Mouse (Mus musculus) lung, embryonic 14.5 days (tissue): ENCODE measurements around the gene Tmem206. TPM values are rescaled to one million over a fixed set of nuclear protein-coding genes. Genes with fewer than 3 reads are reported as not detected.

Experiments
- ATAC-seq: fragments of 200-750 bp; cut with Nextera tagmentation; 2 replicates; pipeline ENCODE4 v1.8.0; 2017; ENCODE audit warnings: mild to moderate bottlenecking, moderate TSS enrichment, moderate library complexity; ENCODE audit not compliant: insufficient read depth
- DNase-seq: peaks from one replicate; pipeline ENCODE4 v3.0.0-alpha.2; 2015
- H3K27ac ChIP-seq: fragments of 300-500 bp; sonication (generic); 2 replicates; pipeline ENCODE4 v1.5.1; 2014; ENCODE audit warnings: low read depth, mild to moderate bottlenecking, moderate library complexity
- H3K27me3 ChIP-seq: fragments of 300-500 bp; sonication (generic); 2 replicates; pipeline ENCODE4 v1.6.1; 2014; ENCODE audit warnings: low read length, control low read depth; ENCODE audit not compliant: insufficient read depth
- H3K36me3 ChIP-seq: fragments of 300-500 bp; sonication (generic); 2 replicates; pipeline ENCODE4 v1.6.1; 2014; ENCODE audit warnings: control low read depth; ENCODE audit not compliant: insufficient read depth
- H3K4me1 ChIP-seq: fragments of 300-500 bp; sonication (generic); 2 replicates; pipeline ENCODE4 v1.6.1; 2014; ENCODE audit warnings: antibody characterized with exemption, control low read depth; ENCODE audit not compliant: insufficient read depth
- H3K4me2 ChIP-seq: fragments of 300-500 bp; sonication (generic); 2 replicates; pipeline ENCODE4 v1.6.1; 2014; ENCODE audit warnings: mild to moderate bottlenecking
- H3K4me3 ChIP-seq: fragments of 300-500 bp; sonication (generic); 2 replicates; pipeline ENCODE4 v1.5.1; 2014; ENCODE audit warnings: low read depth, low read length
- H3K9ac ChIP-seq: fragments of 300-500 bp; sonication (generic); 2 replicates; pipeline ENCODE4 v1.6.1; 2014
- H3K9me3 ChIP-seq: fragments of 300-500 bp; sonication (generic); 2 replicates; pipeline ENCODE4 v1.6.1; 2016; ENCODE audit warnings: low read depth, low read length, control low read depth
- CTCF ChIP-seq: IDR thresholded peaks from 2 replicates; pipeline ENCODE4 v1.5.1; 2016; ENCODE audit warnings: antibody characterized with exemption, low read depth
- WGBS: fragments of 180-500 bp; shearing (Covaris S2); extraction: QIAGEN DNeasy Blood & Tissue Kit; methylation state at CpG from one replicate; pipeline ENCODE4 v1.1.7; 2014; 5-methylcytosine and 5-hydroxymethylcytosine counted together
- polyA plus RNA-seq: library from polyadenylated mRNA; unstranded; fragments of >200 nt; fragmentation: Nextera tagmentation; extraction: Ambion mirVana; gene quantifications from 2 replicates; pipeline ENCODE4 v1.2.1, GENCODE M21; 2014

Tmem206 gene
- polyA plus RNA-seq, 1 experiment from 2014 or later, result 22.7 TPM

DNA sequence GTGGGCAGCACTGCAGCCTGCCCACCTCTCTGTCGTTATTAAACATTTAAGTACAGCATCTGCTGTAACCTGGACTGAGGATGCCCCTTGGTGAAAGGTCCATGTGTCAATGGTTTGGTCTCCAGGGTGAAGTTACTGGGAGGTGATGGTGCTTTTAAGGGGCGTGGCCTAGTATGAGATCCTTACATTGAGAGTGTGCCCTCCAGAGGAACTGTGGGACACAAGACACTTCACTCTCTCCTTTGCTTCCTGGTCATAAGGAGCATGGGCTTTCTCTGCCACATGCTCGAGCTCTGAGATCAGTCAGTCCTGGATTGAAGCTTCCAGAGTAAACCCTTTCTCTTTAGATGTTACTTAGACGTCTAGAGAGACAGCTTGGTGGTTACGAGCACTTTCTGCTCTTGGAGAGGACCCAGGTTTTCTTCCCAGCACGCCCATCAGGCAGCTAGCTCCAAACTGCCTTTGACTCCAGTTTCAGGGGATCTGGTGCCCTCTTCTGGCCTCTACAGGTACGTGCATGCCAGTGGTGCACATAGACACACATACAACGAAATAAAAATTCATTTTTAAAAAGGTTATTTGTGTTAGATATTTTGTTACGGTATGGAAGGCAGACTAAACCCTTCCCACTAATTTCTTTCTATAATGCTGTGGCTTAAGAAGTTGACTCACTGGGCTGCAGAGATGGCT is 17.8 kb upstream of the Tmem206 start:
- Histone ChIP-seq H3K9ac (no peak overlapping the region), H3K4me1 (no peaks in the 10 kb centered on the region), H3K4me3 (no peak overlapping the region), H3K4me2 (no peak overlapping the region), H3K9me3 (no peaks in the 10 kb centered on the region), H3K36me3 (peaks cover 16% of the 10 kb centered on the region; the same call in 1 of the 2 replicates), H3K27ac (no peak overlapping the region), H3K27me3 (no peaks in the 10 kb centered on the region)
- 78% methylated on average over 9 of the region's 9 CpGs for WGBS
- TF ChIP-seq CTCF, result peak; percentile 55
- DNase-seq, result no peak
- ATAC-seq, result no peak

DNA sequence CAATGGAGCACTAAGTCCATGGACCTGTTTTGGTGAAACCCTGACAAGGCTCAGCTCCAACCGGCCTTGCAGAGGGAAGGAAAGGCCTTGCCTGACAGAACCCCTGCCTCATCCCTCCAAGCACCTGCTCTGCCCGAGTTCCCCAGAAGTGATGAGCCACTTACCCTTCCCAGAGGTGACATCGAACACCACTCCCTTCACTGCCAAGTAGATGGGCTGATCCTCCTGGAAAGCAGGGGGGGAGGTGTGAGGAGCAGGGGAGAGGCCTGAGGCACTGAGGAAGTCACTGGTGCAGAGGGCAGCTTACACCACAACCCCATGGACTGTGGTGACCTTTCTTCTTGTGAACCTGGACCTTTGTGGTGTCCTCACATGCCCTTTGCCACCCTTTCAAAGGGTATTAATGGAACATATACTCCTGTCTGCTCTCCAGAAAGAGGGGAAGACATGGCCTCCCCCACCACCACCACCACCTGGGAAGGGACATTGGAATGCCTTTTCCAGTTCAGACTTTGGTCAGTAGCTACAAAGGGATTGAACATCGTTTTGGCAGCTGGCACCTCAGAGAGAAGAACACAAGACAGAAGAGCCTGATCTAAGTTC is 14.3 kb upstream of the Tmem206 start:
- H3K9me3 ChIP-seq, result no peaks in the 10 kb centered on the region
- TF ChIP-seq CTCF, result no peak
- H3K36me3 ChIP-seq, result peaks cover 11% of the 10 kb centered on the region; the same call in 1 of the 2 replicates
- 0 out of 2 replicates have a peak, but pooled peaks cover 3% of the 10 kb centered on the region for H3K4me1 ChIP-seq
- WGBS, result 68% methylated on average over 4 of the region's 4 CpGs
- DNase-seq (no peak), ATAC-seq (no peak)
- H3K4me2 ChIP-seq, result no peak overlapping the region
- H3K27ac ChIP-seq, result no peak overlapping the region
- H3K27me3 ChIP-seq, result no peaks in the 10 kb centered on the region
- H3K4me3 ChIP-seq, result no peak overlapping the region
- no peak overlapping the region for H3K9ac ChIP-seq

DNA sequence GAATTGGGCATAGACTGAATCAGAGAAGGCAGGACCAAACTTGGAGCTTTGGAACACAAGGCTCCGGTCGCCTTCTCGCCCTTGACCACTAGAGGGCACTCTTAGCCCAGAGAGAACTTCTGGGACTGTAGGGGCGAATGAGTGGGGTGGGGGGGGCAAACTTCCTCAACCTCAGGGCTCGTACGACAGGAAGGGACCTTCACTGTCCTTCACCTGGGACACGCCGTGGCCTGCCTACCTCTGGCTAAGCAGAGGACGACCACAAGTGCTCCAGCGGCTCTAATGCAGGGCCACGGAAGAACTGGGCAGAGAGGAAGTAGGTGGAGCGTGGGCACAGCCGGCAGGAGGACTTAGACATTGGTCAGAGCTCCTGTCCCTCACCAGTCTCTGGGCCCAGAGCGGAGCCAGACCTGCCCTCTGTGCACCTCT is 13.2 kb upstream of the Tmem206 start:
- Histone ChIP-seq H3K4me3 (peak overlapping the region; percentile 46), H3K9ac (peak overlapping the region; percentile 53), H3K27me3 (no peaks in the 10 kb centered on the region), H3K9me3 (no peaks in the 10 kb centered on the region), H3K4me1 (0 out of 2 replicates have a peak, but pooled peaks cover 3% of the 10 kb centered on the region), H3K36me3 (0 out of 2 replicates have a peak, but pooled peaks cover 5% of the 10 kb centered on the region), H3K27ac (0 out of 2 replicates have a peak overlapping the region, but pooled peaks have one; percentile 7), H3K4me2 (peak overlapping the region; percentile 58)
- peak; percentile 98 for TF ChIP-seq CTCF
- peak; percentile 95 for DNase-seq
- under 1% methylated on average over 14 of the region's 14 CpGs for WGBS
- peak; percentile 91 for ATAC-seq

DNA sequence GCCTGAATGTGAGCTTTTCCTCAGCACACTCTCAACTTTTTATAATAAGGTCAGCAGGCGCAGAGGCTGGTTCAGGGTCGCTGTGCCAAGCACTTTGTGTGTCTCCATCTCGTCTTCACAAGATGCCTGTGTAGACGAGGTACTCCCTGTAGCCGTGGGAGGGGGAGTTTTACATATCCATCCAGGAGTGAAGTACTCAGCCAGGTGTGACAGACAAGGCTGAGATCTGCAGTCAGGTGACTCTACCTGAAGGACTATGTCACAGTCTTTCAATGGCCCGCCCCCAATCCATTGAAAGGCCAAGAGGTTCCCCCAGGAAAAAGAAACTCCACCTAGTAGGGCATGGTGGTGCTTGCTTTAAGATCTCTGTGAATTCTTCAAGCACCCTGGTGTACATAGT is 12.6 kb upstream of the Tmem206 start:
- Histone ChIP-seq H3K9me3 (no peaks in the 10 kb centered on the region), H3K27ac (no peak overlapping the region), H3K9ac (peak overlapping the region; percentile 53), H3K36me3 (0 out of 2 replicates have a peak, but pooled peaks cover 5% of the 10 kb centered on the region), H3K4me1 (0 out of 2 replicates have a peak, but pooled peaks cover 3% of the 10 kb centered on the region), H3K27me3 (no peaks in the 10 kb centered on the region), H3K4me2 (peak overlapping the region; percentile 58), H3K4me3 (peak overlapping the region; percentile 46)
- no peak for TF ChIP-seq CTCF
- WGBS, result 58% methylated on average over 6 of the region's 6 CpGs
- DNase-seq (no peak), ATAC-seq (no peak)

DNA sequence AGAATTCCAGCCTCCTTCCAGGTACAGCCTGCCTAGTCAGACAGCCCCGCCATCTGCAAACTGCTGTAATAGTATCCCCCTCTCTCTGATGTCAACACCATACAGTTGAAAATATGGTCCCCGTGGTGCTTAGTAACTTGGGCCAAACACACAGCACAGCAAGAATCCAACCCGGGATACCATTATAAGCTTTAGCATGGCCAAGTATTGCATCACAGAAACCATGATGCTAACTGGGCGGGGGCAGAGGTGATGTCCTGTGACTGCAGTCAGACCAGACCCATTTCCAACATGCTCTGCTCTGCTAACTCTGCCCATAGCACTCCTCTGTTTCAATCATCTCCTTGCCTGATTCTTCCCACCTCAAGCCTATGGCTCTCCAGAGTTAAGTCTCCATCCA is 11.8 kb upstream of the Tmem206 start:
- H3K27me3 ChIP-seq, result no peaks in the 10 kb centered on the region
- 63% methylated on average over 4 of the region's 4 CpGs for WGBS
- no peak overlapping the region for H3K4me3 ChIP-seq
- H3K9ac ChIP-seq, result no peak overlapping the region
- no peak for TF ChIP-seq CTCF
- DNase-seq, result no peak
- no peak for ATAC-seq
- no peak overlapping the region for H3K27ac ChIP-seq
- no peak overlapping the region for H3K4me2 ChIP-seq
- 0 out of 2 replicates have a peak, but pooled peaks cover 3% of the 10 kb centered on the region for H3K4me1 ChIP-seq
- 0 out of 2 replicates have a peak, but pooled peaks cover 5% of the 10 kb centered on the region for H3K36me3 ChIP-seq
- H3K9me3 ChIP-seq, result no peaks in the 10 kb centered on the region

DNA sequence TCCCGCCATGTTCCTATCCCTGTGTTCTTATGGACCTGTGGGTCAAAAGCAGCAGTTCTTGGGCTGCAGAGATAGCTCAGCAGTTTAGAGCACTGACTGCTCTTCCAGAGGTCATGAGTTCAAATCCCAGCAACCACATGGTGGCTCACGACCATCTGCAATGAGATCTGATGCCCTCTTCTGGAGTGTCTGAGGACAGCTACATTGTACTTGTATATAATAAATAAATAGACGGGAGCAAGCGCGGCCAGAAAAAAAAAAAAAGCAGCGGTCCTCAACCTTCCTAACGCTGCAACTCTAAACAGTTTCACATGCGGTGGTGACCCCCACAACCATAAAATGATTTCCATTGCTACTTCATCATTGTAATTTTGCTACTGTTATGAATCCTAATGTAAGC is 8.9 kb upstream of the Tmem206 start:
- Histone ChIP-seq H3K4me1 (0 out of 2 replicates have a peak, but pooled peaks cover 3% of the 10 kb centered on the region), H3K27ac (no peak overlapping the region), H3K27me3 (no peaks in the 10 kb centered on the region), H3K36me3 (no peaks in the 10 kb centered on the region), H3K4me2 (peak overlapping the region; percentile 79), H3K9ac (no peak overlapping the region), H3K9me3 (no peaks in the 10 kb centered on the region), H3K4me3 (peak overlapping the region; percentile 71)
- no peak for ATAC-seq
- peak; percentile 34 for TF ChIP-seq CTCF
- no peak for DNase-seq
- WGBS, result 63% methylated on average over 8 of the region's 8 CpGs

DNA sequence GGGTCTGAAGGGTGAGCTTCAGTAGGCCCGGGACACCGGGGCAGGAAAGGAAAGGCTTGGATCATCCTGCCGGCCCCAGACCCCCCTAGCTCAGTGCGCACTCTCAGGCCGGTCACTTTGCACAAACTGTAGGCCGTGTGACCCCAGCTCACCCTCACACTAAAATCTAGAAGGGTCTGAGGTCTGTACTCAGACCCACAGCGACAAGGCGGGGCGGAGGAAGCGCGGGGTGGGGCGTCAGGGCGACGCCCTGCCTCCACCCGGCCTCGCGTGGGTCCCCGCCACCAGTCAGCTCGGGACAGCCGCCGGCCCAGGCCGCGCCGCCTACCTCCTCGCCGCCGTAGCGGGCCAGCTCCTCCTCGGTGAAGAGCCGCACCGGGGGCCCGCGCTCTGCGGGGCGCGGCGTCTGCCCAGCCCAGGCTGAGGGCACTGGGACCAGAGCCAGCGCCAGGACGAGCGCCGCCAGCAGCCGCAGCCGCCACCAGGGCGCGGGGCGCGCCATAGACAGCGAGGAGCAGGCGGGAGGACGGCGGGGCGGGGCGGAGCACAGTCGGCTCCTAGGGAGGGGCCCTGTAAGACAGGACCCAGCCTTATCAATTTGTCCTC is 8.0 kb upstream of the Tmem206 start, which contains the start of gene Nenf:
Nenf (minus strand) TSS at position 604 of the 606 bp plus-strand sequence.
- no peaks in the 10 kb centered on the region for H3K9me3 ChIP-seq
- peak within 1 kb of the TSS; percentile 79 for H3K4me2 ChIP-seq
- ATAC-seq, result peak; percentile 91
- H3K9ac ChIP-seq, result peak within 1 kb of the TSS; percentile 89
- peak within 1 kb of the TSS; percentile 71 for H3K4me3 ChIP-seq
- 0 out of 2 replicates have a peak, but pooled peaks cover 3% of the 10 kb centered on the region for H3K4me1 ChIP-seq
- WGBS, result under 1% methylated on average over 53 of the region's 54 CpGs
- H3K27ac ChIP-seq, result peak within 1 kb of the TSS; percentile 87
- no peaks in the 10 kb centered on the region for H3K36me3 ChIP-seq
- TF ChIP-seq CTCF, result 0 out of 2 replicates have a peak, but pooled peaks have one; percentile 3
- peak; percentile 81 for DNase-seq
- no peaks in the 10 kb centered on the region for H3K27me3 ChIP-seq
